Mouse (Mus musculus) urinary bladder, postnatal 14 days (tissue): Measurements from ENCODE around the gene Inpp4b.

Source experiments
- DNase-seq: peaks from one replicate; pipeline ENCODE4 v3.0.0; 2021; ENCODE audit warnings: low spot score

Gene Inpp4b

DNA sequence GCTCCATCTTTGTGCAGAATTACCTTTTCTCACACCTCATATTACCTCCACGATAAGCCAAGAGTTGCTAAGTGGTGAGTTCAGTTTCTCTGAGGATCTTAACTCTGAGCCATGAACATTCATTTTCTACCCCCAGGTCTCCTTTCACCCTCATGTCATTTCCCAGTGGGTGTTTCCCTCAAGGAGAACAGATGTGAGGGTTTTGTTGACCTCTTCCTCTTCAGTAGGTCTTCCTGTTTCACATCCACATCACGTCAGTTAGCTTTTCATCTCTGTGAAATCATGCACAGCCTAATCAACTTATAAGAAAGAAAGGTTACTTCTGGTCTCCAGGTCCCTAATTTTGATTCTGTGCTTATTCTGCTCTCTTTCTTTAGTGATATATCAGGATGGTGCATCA is 124.4 kb downstream of the Inpp4b start:
- DNase-seq: no peak

DNA sequence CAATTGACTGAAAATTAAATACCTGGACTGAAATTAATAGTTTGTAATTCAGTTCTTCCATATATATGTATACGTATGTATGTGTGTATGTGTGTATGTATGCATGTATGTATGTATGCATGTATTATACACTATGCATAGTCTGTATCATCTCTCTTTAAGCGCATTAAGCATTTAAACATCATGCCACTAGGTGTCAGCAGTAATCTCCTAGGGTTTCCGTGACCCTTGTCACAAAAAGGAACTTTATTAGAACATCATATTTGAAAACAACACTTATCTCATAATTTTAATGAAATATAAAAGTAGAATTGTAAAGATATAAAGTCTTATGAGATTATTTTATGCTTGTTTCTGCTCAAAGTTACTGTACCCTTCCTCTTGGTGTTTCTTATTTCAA is 136.3 kb downstream of the Inpp4b start:
- DNase-seq: no peak

GRCm38 (mm10) chr8:81483834-81484233 is 141.5 kb downstream of the Inpp4b start:
- no peak for DNase-seq

- DNase-seq: no peak
These were observed 143.3 kb downstream of the Inpp4b start for GRCm38 (mm10) chr8:81485626-81486025.

GRCm38 (mm10) chr8:81489894-81490661 is 147.7 kb downstream of the Inpp4b start:
- DNase-seq: no peak

GRCm38 (mm10) chr8:81491097-81491705 is 148.8 kb downstream of the Inpp4b start:
- DNase-seq: no peak

DNA sequence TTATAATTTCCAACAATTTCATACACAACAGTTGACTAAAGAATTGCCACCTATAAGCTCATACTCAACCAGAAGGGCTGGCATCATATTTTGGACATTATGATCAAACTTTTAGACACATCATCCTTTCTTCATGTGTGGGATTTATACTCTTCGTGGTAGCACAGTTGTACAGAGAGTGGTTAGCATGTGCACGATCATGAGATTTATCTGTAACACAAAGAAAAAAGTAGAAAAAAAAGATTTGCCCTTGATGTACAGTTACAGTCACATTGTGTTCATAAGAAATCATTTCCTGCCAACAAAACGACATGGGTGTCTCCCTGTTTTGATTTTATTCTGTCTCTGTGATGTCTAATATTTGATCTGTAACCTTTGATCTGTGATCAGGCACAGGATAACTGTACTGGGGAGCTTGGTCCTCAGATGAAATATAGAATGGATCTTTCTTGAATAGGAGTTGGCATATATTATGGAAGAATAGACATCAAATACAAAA is 149.4 kb downstream of the Inpp4b start:
- DNase-seq: no peak

DNA sequence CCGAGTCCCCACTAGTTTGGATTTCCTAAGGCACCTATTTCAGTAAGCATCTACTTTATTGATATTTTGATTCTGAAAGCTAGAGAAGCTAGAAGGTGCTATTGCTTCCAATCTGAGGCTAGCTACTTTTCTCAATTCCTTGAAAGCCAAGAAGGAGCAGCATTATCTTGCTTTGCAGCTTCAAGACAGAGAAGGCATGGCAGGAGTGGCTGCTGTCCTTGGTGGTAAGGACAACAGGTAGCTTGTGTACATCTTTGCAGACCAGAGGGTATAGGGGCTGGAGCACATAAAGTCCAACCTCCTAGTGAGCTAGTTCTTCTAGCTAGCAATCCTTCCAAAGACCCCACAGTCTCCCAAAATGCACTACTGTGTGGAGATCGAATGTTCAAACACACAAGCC is 152.5 kb downstream of the Inpp4b start:
- no peak for DNase-seq

GRCm38 (mm10) chr8:81497646-81498045 is 155.3 kb downstream of the Inpp4b start:
- no peak for DNase-seq

DNA sequence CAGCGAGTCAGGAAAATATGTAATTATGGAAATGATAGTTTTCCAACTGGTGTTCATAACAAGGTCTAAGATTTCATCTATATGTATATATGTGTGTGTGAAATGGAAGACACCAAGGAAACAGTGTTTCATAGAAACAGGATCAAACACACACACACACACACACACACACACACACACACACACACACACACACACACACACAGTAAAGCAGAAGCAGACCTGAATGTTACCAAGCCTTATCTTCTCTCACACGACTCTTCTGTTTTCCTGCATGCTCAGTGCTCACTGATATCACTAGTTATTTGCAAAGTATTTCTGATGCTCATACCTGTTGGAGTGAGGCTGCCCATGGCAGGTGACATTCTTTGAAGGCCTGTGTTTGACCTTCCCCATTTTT is 159.9 kb downstream of the Inpp4b start:
- no peak for DNase-seq

DNA sequence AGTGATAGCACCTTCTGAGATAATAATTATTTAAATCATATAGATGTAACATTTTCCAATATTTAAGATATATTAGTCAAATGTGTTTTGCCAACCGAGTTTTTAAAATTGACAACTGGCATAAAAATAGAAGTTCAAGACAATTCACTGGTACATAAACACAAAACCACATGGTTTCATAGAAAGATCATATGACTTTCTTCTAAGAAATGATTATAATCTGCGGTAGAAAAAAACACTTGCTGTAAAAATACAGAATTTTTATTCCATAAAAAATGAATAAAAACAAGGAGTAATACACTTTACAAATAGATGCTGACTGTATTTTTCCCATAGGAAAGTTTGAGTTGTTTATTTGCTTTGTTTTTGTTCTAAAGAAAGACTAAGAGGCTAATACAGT is 160.6 kb downstream of the Inpp4b start:
- DNase-seq: no peak

GRCm38 (mm10) chr8:81512826-81513225 is 170.5 kb downstream of the Inpp4b start:
- no peak for DNase-seq

- DNase-seq: no peak
These were observed 172.1 kb downstream of the Inpp4b start for GRCm38 (mm10) chr8:81514425-81514824.

DNA sequence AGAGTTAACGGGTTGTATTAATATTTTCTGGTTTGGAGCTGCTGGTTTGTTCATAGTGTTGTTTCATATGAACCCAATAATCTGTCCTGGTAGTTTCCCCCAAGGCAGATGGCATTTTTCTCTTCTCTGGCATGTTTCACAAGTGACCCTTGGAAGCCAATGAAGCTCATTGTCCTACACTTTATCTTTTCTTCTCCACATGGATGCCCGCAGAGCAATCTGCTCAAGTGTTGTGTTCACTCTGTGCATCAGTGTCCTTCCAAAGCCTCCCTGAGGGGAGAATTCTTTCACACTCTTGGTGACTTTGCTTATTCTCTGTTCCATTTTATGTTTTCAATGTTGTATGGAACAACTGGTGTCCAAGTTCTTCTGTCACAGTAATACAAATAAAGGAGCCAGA is 179.7 kb downstream of the Inpp4b start:
- no peak for DNase-seq

GRCm38 (mm10) chr8:81524561-81524960 is 182.2 kb downstream of the Inpp4b start:
- no peak for DNase-seq

DNA sequence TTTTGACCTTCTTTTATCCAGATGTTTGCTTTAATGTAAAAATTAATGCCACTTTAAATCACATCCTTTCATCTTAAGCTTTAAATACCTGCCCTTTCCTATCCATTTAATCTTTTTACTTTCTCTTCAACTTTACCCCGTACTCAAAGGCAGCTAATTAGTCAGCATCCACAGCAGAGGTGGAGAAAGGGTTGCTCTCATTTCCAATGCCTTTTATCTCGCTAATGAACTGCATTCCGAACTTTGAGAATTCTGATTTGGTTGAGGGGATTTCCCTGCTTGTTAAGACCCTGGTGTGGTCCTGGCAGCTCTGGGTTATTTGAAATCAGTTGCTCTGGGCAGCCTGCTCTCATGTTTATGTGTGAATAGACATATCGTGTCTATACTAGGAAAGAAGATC is 185.3 kb downstream of the Inpp4b start:
- no peak for DNase-seq

DNA sequence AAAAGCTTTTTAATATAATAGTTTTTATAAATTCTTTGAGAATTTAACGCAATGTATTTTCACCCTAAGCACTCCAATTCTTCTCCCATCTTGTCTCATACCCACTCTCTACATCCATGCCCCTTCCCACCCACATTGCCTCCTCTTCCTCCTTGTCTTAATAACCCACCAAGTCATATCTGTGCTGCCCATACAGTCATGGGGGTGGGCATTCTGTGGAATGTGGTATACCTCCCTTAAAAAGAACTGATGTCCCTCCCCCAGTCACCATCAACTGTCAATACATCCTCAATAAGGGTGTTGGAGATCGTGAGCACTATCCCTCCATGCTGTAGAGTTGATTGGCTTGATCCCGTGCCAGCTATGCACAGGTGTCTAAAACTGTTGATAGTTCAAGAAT is 196.0 kb downstream of the Inpp4b start:
- no peak for DNase-seq

GRCm38 (mm10) chr8:81558550-81558949 is 216.2 kb downstream of the Inpp4b start:
- DNase-seq: no peak

- DNase-seq: no peak
These were observed 220.0 kb downstream of the Inpp4b start for GRCm38 (mm10) chr8:81562405-81562804.

DNA sequence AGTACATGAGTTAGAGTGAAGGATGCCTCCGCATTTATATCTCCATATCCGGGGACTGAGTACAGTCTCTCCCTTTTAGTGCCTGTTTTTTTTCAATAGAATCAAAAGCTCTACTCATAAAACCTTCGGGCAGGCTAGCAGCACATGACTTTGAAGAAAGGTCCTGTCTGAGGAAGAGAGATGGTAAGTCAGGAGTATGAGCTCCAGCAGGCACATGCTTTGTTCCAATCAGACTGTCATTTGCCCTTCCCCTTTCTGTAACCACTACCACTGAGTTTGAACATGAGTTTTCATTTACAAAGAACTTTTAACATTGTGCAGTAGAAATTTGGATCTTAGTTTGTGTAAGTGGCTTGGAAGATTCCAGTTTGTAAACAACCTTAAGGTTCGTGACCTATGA is 223.1 kb downstream of the Inpp4b start:
- DNase-seq: no peak

- no peak for DNase-seq
These were observed 230.2 kb downstream of the Inpp4b start for GRCm38 (mm10) chr8:81572319-81573104.

DNA sequence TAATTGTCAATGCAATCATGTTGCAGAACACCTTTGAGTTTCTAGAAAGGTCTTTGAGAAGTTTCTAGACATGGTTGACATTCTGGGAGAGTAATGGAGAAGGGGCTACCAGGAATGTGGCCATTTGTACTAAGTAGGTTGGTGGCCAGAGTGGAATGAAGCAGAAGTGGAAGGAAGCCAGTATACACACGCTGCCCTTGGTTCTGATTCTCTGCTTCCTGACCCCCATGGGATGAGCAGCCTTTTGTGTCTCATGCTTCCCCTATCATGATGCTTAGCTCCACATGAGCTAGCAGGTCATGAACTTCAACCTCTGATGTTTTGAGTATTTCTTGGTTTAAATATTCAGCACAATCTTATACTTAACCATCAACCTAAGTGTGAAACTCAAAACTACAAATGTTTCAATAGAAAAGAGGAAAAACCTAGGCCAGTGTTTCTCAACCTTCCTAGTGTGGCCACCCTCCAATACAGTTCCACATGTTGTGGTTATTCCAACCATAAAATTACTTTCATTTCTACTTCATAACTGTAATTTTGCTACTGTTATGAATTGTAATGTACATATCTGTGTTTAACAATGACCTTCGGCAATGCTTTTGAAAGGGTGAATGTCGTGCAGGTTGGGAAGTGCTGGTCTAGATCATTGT is 233.0 kb downstream of the Inpp4b start:
- no peak for DNase-seq
